In genomic region chr17:31763078-31763477, GRCm38 (mm10) we compare ENCODE assay signal across 14 mouse cellular contexts.
DNase-seq lines count a peak whose midpoint lies in the region; ATAC-seq and TF ChIP-seq lines count a peak whose summit lies in the region.
"Had no signal": no experiment of that assay in that cellular context is flagged by ENCODE, and none has a peak within 500 bp of the region (broad histone marks: within the 10 kb centered on the region; RNA-seq: fewer than 3 reads in every experiment).

No protein-coding gene starts in this region.

- 67% methylated on average over 5 of the region's 5 CpGs for WGBS in lung, adult 2 months
- WGBS in lung, embryonic 14.5 days: 50% methylated on average over 5 of the region's 5 CpGs

- no peak for DNase-seq in gastrocnemius, adult 2 months
- DNase-seq in gastrocnemius, postnatal 14 days: no peak
- DNase-seq in lung, adult 2 months: no peak
- DNase-seq in lung, postnatal 14 days: no peak
- DNase-seq in lung, embryonic 14.5 days: peak; percentile 27
- peak; percentile 53 for DNase-seq in splenic B cell, adult 2 months (ENCODE audit: low read depth, low spot score)
- no peak for DNase-seq in layer of hippocampus, adult 18-20 months (ENCODE audit: low spot score in 2 of 2)
- no peak for DNase-seq in right cerebral cortex, postnatal 36 days (ENCODE audit: low spot score in 2 of 2)
- DNase-seq: adrenal gland, postnatal 10 days; B cell, adult 2 months; right cerebral cortex, postnatal 14 days had no signal

- no peaks in the 10 kb centered on the region for H3K27me3 ChIP-seq in lung, embryonic 14.5 days (ENCODE audit: insufficient read depth, low read length)
- H3K27me3 ChIP-seq in splenic B cell, adult 2 months (ENCODE audit: control insufficient read depth, insufficient read depth, low read length, poor library complexity, severe bottlenecking): no peaks in the 10 kb centered on the region
- H3K27me3 ChIP-seq: liver, embryonic 15.5 days had no signal

- TF ChIP-seq CTCF in gastrocnemius, adult 2 months (IDR thresholded peaks at IDR 0.05): peak; percentile 39
- peak; percentile 60 for TF ChIP-seq CTCF in lung, adult 2 months (IDR thresholded peaks at IDR 0.05; ENCODE audit: insufficient read depth, low read length)
- TF ChIP-seq CTCF in lung, embryonic 14.5 days (IDR thresholded peaks at IDR 0.05; ENCODE audit: low read depth): peak; percentile 53

- no peak overlapping the region for H3K4me2 ChIP-seq in lung, embryonic 14.5 days
- H3K4me2 ChIP-seq: liver, embryonic 15.5 days; midbrain, embryonic 11.5 days had no signal

- no peaks in the 10 kb centered on the region for H3K36me3 ChIP-seq in lung, embryonic 14.5 days (ENCODE audit: insufficient read depth)
- H3K36me3 ChIP-seq in splenic B cell, adult 2 months (ENCODE audit: control insufficient read depth, insufficient read depth, low read length, poor library complexity, severe bottlenecking): no peaks in the 10 kb centered on the region
- H3K36me3 ChIP-seq: hindbrain, embryonic 10.5 days; liver, embryonic 15.5 days had no signal

- no peak for TF ChIP-seq POLR2A in lung, adult 2 months (IDR thresholded peaks at IDR 0.05; ENCODE audit: borderline replicate concordance, extremely low read depth, low read depth, low read length)

- peaks cover 6% of the 10 kb centered on the region; the same call in 1 of the 2 replicates for H3K4me1 ChIP-seq in lung, adult 2 months (ENCODE audit: control insufficient read depth, insufficient read depth, low read length)
- H3K4me1 ChIP-seq in lung, embryonic 14.5 days (ENCODE audit: insufficient read depth): peaks cover 9% of the 10 kb centered on the region

- no peaks in the 10 kb centered on the region for H3K9me3 ChIP-seq in lung, embryonic 14.5 days (ENCODE audit: low read depth, low read length)
- H3K9me3 ChIP-seq: hindbrain, embryonic 10.5 days; liver, embryonic 15.5 days had no signal

- intact Hi-C loops in gastrocnemius, adult 2 months (cut with DNase I): no loop called here
- intact Hi-C loops in gastrocnemius, postnatal 14 days (cut with DNase I; ENCODE audit: low total_unique reads): loop anchor here (10.0 kb wide), 1 partner anchor 262 kb away; no protein-coding TSS in a partner anchor

- no peak overlapping the region for H3K9ac ChIP-seq in lung, embryonic 14.5 days
- H3K9ac ChIP-seq: liver, embryonic 15.5 days had no signal

- no peak for ATAC-seq in lung, embryonic 14.5 days (ENCODE audit: insufficient read depth)

- H3K4me3 ChIP-seq in gastrocnemius, adult 2 months: no peak overlapping the region
- H3K4me3 ChIP-seq in lung, adult 2 months (replicated peaks; ENCODE audit: extremely low read depth, low read depth, low read length): no peak overlapping the region
- no peak overlapping the region for H3K4me3 ChIP-seq in lung, embryonic 14.5 days (ENCODE audit: low read depth, low read length)
- H3K4me3 ChIP-seq: hindbrain, embryonic 10.5 days; liver, embryonic 15.5 days had no signal

- no peak overlapping the region for H3K27ac ChIP-seq in gastrocnemius, adult 2 months
- H3K27ac ChIP-seq in lung, embryonic 14.5 days (ENCODE audit: low read depth): no peak overlapping the region
- H3K27ac ChIP-seq: hindbrain, embryonic 10.5 days; liver, embryonic 15.5 days had no signal

Comparison
In these comparisons a context has a peak if more than half of its experiments do, and no peak if none do; other contexts are left out.
1. DNase-seq: peak in lung, embryonic 14.5 days (single experiment) and splenic B cell, adult 2 months (single experiment); none in gastrocnemius, adult 2 months (single experiment), gastrocnemius, postnatal 14 days (single experiment), lung, adult 2 months (single experiment), lung, postnatal 14 days (single experiment), layer of hippocampus, adult 18-20 months (0 of 2) and right cerebral cortex, postnatal 36 days (0 of 2).
2. Peak in every context shown above with its lines, with median percentiles within 50 percentile points of each other: CTCF ChIP-seq.